Mouse (Mus musculus) layer of hippocampus, adult 9-11 months (tissue): ENCODE data around the gene Fam173a.
"Not testable (repeated sequence)": the region's sequence is repeated elsewhere in the genome, so short reads cannot be mapped to it uniquely, and the experiment has no call there.

ENCODE experiments used
- DNase-seq: peaks from one replicate; pipeline ENCODE4 v3.0.0; 2022

Fam173a gene

GRCm38 (mm10) chr17:25828223-25828594, 35.5 kb upstream of the Fam173a start:
- DNase-seq = no peak

- DNase-seq = no peak
These were observed 35.0 kb upstream of the Fam173a start for GRCm38 (mm10) chr17:25827546-25828222.

GRCm38 (mm10) chr17:25827011-25827410, 34.3 kb upstream of the Fam173a start:
- no peak for DNase-seq

- no peak for DNase-seq
These were observed 33.4 kb upstream of the Fam173a start for GRCm38 (mm10) chr17:25825984-25826570.

- DNase-seq = no peak
These were observed 32.6 kb upstream of the Fam173a start for GRCm38 (mm10) chr17:25825311-25825710.

- no peak for DNase-seq
These were observed 31.9 kb upstream of the Fam173a start for GRCm38 (mm10) chr17:25824362-25825142.

GRCm38 (mm10) chr17:25823452-25823851, 30.8 kb upstream of the Fam173a start, which contains the start of gene Wdr24:
Gene Wdr24, plus strand, starts transcription at chr17:25823627.
- DNase-seq = peak; percentile 85

GRCm38 (mm10) chr17:25818851-25819780, 26.4 kb upstream of the Fam173a start:
- DNase-seq = no peak

- no peak for DNase-seq
These were observed 25.0 kb upstream of the Fam173a start for GRCm38 (mm10) chr17:25817662-25818061.

GRCm38 (mm10) chr17:25813471-25813870, 20.8 kb upstream of the Fam173a start:
- peak; percentile 89 for DNase-seq

- DNase-seq = no peak
These were observed 18.2 kb upstream of the Fam173a start for GRCm38 (mm10) chr17:25810890-25811289.

GRCm38 (mm10) chr17:25809606-25810340, 17.1 kb upstream of the Fam173a start:
- no peak for DNase-seq

GRCm38 (mm10) chr17:25808789-25809605, 16.3 kb upstream of the Fam173a start, which contains the start of gene Fbxl16:
Gene Fbxl16, plus strand, starts transcription at chr17:25809085.
- DNase-seq = peak; percentile 92

- no peak for DNase-seq
These were observed 15.3 kb upstream of the Fam173a start for GRCm38 (mm10) chr17:25808028-25808427.

GRCm38 (mm10) chr17:25807452-25807851, 14.8 kb upstream of the Fam173a start:
- DNase-seq = not testable (repeated sequence)

- no peak for DNase-seq
These were observed 13.8 kb upstream of the Fam173a start for GRCm38 (mm10) chr17:25806507-25806906.

GRCm38 (mm10) chr17:25802825-25803517, 10.3 kb upstream of the Fam173a start:
- peak; percentile 94 for DNase-seq

- DNase-seq = peak; percentile 64
These were observed 8.3 kb upstream of the Fam173a start for GRCm38 (mm10) chr17:25801029-25801428.

GRCm38 (mm10) chr17:25796951-25797369, 4.3 kb upstream of the Fam173a start, which contains the start of gene Metrn:
Gene Metrn, minus strand, starts transcription at chr17:25797136.
- peak; percentile 83 for DNase-seq

- no peak for DNase-seq
These were observed 3.6 kb upstream of the Fam173a start for GRCm38 (mm10) chr17:25796211-25796771.
